Mouse (Mus musculus) kidney, adult 2 months (tissue): ENCODE measurements at regions not wholly inside any gene's neighbourhood (a gene's known extent, or its start where the extent isn't known, plus 50 kb on each side); places are given as distances from the start of the nearest gene placed in this dataset.

Source experiments
- CTCF ChIP-seq: fragments of 200-500 bp; conservative IDR thresholded peaks from 2 replicates; pipeline ENCODE4 v1.5.1; 2011; ENCODE audit warnings: low read depth, mild to moderate bottlenecking, control low read depth, low read length, moderate library complexity, mixed read lengths; ENCODE audit not compliant: insufficient read depth, insufficient read length
- POLR2A ChIP-seq: fragments of 200-500 bp; IDR thresholded peaks from one replicate; pipeline ENCODE4 v1.6.1; 2011; ENCODE audit warnings: low read depth, low read length, control low read depth

GRCm38 (mm10) chr16:55523264-55523663 is 225.5 kb upstream of the Zpld1 start:
- TF ChIP-seq CTCF (no peak), POLR2A (no peak)
